Mouse (Mus musculus) B cell, adult 2 months (primary cell): ENCODE measurements around the gene Npr3.

Experiments used
- DNase-seq, 2 experiments: peaks; one replicate each; pipeline ENCODE4 v3.0.0; 2022

Npr3 gene

GRCm38 (mm10) chr15:11906571-11907531, at the start of gene Npr3:
Npr3 (minus strand) TSS chr15:11907287.
- DNase-seq = no peak

GRCm38 (mm10) chr15:11956129-11956528, 49.0 kb upstream of the Npr3 start:
- DNase-seq = no peak

DNA sequence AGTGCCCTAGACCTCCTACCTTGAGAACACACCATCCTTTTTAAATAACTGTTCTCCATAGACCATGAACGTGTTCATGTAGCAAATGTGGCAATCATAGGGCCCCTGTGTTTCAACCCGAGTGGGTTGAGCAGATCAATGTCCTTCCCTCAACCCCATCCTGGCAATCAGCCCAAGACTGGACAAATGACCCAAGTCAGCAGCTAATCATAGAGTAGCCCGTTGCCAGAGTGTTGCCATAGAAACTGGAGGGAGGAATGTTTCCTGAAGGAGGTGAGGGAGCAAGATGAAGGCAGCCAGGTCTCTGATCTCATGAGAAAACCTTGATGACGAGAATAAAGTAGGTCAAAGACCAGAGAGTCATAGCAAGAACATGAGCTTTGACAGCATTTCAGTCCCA, 47.1 kb upstream of the Npr3 start:
- DNase-seq = no peak

- DNase-seq = no peak
These were observed 45.1 kb upstream of the Npr3 start for GRCm38 (mm10) chr15:11952159-11952558.

DNA sequence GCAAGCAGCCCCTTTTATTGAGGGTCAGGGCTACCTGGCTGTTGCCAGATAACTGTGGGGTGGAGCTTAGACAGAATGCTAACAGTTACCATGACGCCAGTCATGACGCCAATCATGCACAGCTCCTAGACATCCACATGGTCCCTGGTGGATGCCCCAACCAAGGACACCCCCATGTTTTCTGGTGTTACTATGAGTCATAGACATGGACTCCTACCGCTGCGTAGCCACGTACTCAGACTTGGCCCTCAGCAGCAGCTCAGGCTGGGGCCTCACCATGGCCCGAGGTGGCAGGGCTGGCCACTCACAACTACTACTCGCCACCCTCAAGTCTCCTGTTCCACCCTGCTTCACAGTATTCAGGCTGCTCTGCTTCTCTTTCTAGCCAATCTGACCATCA, 44.1 kb upstream of the Npr3 start:
- DNase-seq = no peak

DNA sequence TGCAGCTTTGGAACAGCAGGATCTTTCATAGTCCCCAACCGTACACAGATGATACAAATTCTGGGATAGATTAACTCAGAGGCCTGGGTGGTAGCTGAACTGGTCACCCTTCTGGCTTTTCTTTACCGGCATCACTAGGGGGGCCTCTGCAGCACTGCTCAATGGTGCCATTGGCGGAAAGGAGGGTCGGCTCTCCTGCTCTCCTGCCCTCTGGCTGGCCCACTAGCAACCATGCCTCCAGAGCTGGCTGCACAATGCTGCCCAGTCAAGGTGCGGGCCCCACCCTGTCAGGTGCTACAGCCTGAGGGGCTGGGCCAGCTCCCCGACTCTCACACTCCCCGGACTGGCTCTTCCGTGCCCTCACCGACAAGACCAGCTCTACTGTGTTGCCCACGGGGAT, 43.1 kb upstream of the Npr3 start:
- DNase-seq = no peak

DNA sequence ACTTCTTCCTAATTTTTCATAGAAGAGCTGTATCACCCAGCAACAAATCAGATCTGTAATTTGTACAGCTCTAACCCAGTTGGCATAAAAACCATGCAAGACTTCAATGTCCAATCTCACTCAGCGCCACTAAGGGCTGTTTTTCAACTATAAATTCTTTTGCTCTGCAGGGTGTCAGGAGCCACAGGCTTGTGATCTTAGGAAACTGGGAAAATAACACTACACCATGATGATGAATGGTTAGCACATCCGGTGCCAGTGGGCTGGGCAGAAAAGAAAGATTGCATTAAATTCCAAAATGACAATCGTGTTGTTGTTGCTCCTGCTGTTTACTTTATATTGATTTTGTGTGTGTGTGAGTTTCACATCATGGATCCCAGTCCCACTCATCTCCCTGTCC, 42.4 kb upstream of the Npr3 start:
- DNase-seq = no peak

DNA sequence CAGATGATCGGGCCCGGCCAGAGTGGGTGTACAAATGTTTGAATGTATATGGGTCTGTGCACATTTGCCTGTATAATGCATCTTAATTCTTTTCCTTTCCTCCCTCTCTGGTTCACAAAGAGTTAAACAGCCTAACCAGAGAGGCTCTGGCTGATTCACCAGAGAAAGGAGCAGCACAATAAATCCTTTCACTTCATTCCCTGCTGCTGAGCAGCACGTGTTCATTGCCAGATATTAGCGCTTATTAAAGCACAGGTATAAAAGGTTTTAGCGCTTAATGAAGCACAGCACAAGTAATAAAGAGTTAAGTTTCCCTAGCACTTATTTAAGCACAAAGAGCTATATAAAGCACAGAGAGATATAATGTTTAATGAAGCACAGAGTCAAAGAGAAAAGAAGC, 33.8 kb upstream of the Npr3 start:
- DNase-seq = no peak

DNA sequence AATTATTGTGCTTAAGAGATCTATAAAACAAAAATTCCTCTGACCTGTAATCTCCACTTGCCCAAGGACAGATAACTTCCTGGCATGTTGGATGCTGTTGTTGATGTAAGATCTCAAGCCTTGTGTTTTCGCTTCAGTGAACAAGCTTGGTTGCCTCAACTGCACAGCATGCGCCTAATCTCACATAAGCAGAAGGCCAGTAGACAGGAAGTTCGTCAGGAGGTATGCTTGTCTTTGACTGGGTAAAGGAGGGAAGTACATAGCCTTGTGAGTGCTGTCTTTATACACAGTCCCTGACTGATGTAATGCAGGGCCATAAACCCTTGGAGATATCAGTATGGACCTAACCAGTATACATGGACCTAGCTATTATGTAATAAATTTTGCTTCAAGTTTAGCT, 20.7 kb upstream of the Npr3 start:
- no peak for DNase-seq

DNA sequence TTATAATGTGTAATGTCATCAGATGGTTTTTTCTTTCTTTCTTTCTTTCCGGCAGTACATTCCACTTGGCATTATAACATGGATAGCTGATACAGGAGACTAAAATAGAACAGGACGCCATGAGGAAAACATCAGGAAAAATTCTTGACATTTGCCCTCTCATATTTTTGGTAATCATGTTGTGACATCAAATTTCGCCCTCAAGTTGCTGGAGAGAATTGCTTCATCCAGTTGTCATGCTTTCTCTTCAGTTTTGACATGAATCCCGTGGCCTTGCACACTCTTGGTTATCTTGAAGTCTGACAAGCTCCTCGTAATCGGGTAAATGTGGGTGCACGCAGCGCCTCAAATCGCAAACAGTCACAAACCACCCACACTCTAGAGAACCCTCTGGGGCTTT, 7.0 kb upstream of the Npr3 start:
- no peak for DNase-seq

- DNase-seq = no peak
These were observed 2.8 kb upstream of the Npr3 start for GRCm38 (mm10) chr15:11909875-11910274.

DNA sequence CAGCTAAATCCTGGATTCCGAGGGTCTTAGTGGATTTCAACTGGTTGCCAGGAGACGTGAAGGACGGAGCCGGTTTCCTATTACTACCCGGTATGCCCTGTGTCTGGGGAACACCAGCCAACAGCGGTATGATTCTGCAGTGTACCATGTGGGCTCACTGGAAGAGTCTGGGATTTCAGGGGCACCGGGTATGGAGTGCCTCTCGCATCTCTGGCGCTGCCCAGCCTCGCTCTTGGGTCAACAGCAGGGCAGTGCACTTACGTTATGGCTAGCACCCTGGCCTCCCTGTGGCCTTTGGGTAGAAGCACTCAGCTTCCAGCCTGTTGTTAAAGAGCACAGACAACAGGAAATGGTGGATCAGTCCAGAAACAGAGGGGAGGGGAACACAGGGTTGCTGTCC, 1.1 kb upstream of the Npr3 start:
- DNase-seq = no peak

- no peak for DNase-seq
These were observed 991 bp downstream of the Npr3 start for GRCm38 (mm10) chr15:11906021-11906570.

DNA sequence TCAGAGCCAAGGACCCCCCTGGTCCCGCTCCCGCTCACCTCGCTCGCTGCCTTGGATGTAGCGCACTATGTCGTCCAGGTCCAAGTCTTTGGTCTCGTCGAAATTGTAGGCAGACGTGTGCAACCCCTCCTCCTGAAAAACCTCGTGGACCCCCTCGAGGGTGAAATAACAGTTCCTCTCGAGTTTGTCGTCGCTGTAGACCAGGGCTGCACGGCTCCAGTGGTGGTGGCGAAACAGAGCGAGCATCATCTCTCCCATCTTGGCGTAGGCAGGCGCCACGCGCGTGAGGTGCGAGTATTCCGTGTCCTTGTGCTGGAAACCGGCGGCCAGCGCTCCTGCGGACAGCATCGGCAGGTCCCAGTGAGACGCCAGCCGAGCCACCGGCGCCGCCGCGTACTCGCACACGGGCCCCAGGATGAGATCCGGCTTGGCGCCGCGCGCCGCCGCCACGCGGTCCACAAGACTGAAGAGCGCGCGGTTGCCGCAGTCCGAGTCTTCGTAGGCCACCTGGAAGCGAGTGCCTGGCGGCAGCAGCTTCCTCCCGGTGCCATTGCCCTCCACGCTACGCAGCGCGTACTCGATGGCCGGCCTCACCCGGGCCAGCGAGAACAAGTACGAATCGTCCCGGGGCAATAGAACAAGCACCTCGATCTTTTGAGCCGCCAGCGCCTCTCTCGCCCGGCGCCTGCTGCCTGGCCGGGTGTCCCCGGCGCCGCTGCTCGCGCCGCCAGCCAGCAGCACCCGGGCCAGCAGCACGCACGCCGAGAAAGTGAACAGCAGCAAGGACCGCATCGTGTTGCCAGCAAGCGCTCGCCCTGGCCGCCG, 2.0 kb downstream of the Npr3 start:
- no peak for DNase-seq

DNA sequence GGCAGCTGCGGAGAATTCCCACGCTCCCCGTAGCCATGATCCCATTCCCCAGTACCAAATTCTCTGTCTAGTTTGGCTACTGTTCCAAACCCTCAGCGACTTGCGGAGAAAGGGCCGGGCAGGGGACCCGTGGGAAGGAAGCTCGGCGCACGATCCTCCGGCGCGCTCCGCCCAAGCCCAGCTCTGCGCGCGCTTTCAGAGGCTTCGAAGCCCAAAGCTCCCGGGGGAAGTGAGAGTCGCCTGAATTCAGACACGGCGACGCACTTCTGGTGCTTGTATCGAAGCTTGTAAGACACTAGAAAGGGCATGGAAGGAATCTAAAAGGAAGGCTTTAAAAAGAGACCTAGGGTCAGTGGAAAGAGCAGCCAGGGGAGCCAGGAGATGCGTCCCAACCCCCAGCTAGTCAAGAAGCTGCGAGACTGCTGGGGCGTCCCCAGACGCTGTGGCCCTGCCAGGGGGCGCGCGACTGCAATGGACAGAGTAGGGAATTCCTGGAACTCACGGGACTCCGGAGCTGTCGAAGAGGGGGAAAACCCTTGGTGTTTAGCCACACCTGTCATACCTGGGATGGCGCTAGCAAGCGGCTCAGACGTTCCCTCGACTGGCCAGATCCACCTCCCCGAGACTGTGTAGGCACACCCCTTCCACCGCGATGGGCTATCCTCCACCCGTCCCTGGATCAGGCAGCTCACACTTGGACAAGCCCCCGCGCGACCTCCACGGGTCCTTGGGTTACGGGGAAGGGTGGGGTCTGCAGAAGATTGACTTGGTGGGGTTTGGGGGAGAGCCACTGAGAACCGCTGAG, 2.8 kb downstream of the Npr3 start:
- DNase-seq = no peak

DNA sequence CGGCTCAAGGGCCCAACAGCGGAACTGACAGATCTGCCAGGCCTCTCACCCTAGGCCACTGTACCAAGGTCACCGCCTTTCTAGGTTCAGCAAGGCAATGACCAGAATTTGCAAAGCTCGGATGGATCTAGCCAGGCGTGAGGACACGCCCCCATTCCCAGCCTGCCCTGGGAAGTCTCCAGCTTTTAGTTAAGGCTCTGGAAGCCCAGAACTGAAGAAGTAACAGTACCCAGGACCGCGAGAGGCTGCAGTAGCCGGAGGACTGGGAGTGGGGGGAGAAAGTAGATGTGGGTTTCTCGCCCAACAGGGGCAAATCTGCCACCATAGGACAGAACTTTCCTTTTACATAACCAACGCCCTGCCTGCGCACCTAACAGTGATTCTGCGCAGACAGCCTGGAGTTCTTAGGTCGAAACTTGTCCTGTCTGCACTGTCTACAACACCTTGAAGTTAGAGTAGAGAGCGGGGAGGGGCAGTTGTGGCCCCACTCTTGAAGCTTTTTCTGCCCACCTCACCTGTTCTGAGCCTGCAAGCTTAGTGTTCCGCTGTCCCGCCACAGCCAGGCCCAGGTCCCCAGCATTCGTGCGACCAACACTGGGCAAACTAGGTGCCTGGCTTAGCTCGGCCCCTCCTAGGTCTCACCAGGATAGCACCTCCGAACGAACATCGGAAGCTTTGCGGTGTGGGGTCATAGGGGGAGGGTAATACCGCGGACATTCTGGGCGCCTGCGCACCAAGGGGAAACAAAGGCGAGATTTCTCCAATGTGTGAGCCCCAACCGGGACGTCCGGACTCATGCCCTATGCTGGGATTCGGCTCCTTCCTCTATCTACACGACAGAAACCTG, 3.7 kb downstream of the Npr3 start:
- no peak for DNase-seq

GRCm38 (mm10) chr15:11897617-11898016, 9.5 kb downstream of the Npr3 start:
- no peak for DNase-seq

GRCm38 (mm10) chr15:11897162-11897561, 9.9 kb downstream of the Npr3 start:
- DNase-seq = no peak

DNA sequence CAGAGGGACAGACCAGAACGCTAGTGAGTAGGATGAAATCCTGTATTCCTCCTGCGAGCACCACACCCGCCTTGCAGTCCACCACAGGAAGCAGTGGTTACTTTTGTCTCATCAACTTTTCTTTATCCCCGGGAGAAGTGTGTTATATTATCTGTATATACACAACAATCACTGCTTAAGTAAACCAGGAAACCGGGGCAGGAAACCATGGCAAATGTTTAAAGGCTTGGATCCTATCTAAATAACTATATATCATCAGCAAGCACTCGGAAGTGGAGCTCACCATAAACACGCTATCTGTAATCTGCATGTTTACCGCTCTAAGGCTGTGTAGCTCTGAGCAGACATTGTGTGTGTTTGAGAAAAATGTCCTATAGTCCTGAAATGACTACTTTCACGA, 13.1 kb downstream of the Npr3 start:
- DNase-seq = no peak

DNA sequence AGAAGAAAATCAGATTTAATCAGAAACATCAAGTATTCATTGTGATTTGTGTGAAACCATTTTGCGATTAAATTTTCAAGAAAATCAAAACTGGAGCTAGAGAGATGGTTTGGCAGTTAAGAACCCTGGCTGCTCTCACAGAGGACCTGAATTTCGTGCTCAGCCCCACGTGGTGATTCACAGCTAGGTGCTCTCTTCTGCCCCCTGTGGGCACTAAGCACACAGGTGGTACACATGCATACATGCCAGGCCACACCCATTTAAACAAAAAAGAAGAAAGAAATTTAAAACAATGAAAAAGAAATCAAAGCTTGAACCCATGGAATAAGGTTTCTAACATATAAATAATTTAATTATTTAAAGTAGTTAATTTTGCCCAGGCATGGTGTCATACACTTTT, 15.7 kb downstream of the Npr3 start:
- DNase-seq = no peak

- no peak for DNase-seq
These were observed 24.4 kb downstream of the Npr3 start for GRCm38 (mm10) chr15:11882508-11883205.
